Mouse (Mus musculus) lung, postnatal 25 days (tissue): ENCODE measurements at regions not wholly inside any gene's neighbourhood (a gene's known extent, or its start where the extent isn't known, plus 50 kb on each side); places are given as distances from the start of the nearest gene placed in this dataset.

Experiments used
- DNase-seq: peaks from one replicate; pipeline ENCODE4 v3.0.0; 2022; ENCODE audit warnings: low spot score

GRCm38 (mm10) chr9:61226596-61227384, 145.4 kb upstream of the Tle3 start:
- no peak for DNase-seq

DNA sequence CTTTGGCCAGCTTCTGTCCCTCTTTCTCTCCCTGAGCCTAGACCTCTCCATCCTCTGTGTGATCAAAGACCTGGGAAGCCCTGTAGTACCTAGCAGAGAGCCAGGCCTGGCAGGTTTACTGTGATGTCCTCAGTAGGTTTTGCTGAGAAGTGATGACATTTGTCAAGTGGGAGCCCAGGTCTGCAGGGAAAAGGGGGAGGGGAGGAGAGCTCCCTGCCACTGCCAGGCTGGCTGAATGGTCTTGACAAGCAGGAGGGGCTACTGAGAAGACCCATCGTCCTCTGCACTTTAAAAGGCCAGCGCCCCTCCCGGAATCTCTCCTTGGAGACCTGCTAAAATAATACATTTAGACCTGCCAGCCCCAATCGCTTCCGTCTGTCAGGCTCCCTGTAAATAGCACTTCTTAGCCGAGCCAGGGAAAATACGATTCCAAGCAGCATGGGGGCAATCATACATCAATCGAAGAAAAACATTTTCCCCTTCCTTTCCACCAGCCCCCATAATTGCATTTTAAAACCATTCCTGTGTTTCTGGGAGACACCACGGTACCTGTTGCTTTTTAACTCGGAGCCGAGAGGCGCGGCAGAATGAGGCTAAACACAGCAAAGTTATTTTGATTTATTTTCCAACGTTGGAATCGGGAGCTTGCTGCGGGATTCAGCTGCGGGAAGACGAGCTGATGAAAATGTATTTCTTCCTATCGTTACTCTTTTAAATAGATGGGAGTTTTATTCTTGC, 144.5 kb upstream of the Tle3 start:
- DNase-seq = no peak

DNA sequence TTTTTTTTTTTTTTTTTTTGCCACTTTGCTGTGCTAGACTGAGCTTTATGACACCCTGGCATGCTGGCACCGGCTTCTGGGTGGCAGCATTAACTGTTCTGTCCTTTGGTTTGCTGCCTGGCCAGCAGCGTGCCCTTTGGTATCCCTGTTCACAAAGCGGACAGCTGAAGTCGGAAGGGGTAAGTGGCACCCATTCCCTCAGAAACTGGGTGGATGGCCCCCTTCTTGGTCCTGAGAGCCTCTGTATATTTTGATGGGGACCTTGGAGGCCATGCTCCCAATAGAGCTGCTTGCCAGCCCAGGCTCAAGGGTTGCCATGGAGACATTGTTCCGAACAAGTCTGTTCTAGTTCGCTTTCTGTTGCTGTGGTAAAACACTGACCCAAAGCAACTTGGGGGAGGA, 143.9 kb upstream of the Tle3 start:
- DNase-seq = no peak

GRCm38 (mm10) chr9:61230306-61230705, 141.9 kb upstream of the Tle3 start:
- DNase-seq = no peak

- no peak for DNase-seq
Measured at GRCm38 (mm10) chr9:61232630-61233029, 139.5 kb upstream of the Tle3 start.

GRCm38 (mm10) chr9:61233251-61233650, 138.9 kb upstream of the Tle3 start:
- no peak for DNase-seq

- DNase-seq = no peak
Measured at GRCm38 (mm10) chr9:61235653-61236610, 136.2 kb upstream of the Tle3 start.

GRCm38 (mm10) chr9:61238687-61239250, 133.4 kb upstream of the Tle3 start:
- no peak for DNase-seq

DNA sequence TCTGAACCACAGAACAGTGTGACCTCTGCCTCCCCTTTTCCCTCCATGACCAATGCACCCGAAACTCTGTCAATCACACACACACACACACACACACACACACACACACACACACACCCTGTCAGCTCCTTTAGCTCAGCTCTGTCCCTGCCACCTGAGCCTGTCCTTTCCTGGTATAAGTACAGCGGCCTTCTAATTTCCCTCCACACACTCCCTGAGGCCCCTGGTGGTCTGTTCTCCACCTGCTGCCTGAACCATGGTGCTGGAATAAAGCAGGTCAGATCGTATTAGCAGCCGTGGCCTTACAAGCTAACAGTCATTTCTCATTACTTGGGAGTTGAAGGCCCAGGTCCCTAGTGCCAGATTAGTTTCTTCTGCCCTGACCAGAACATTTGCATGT, 132.8 kb upstream of the Tle3 start:
- no peak for DNase-seq

DNA sequence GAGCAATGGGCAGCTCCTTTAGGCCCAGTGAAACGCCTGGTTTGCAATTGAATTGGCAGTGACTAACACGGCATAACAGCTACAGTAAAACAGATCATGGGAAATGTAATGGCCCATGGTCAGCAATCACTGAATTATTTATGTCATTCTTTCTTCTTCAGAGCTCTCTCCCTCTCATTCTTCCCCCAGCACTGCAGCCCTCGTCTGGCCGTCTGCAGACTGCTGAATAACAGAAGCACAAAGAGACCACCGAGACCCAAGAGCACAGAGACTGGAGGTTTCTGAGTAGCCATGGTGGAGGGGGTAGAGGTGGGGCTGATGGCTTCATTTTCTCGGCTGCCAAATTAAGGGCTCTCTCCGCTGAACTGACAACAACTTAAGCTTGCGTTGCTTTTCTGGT, 130.7 kb upstream of the Tle3 start:
- no peak for DNase-seq

GRCm38 (mm10) chr9:61242167-61242860, 129.9 kb upstream of the Tle3 start:
- DNase-seq = no peak

DNA sequence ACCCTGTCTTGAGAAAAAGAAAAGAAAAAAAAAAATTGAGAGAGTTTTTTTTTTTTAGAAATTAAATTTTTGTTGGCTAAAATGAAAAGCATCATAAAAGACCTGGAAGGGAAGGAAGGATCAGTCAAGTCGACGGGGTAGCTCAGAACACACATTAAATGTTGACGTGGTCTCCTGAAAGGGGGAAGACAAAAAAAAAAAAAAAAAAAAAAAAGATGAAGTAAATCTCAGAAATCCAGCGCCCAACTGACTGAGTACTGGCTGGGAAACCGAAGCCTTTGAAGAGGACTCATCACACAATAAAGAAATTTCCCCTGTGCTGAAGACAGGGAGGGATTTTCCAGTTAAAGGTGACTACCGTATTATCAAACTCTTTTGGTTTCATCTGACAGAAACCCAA, 128.9 kb upstream of the Tle3 start:
- DNase-seq = no peak

- DNase-seq = no peak
Measured at GRCm38 (mm10) chr9:61249691-61250425, 122.3 kb upstream of the Tle3 start.

DNA sequence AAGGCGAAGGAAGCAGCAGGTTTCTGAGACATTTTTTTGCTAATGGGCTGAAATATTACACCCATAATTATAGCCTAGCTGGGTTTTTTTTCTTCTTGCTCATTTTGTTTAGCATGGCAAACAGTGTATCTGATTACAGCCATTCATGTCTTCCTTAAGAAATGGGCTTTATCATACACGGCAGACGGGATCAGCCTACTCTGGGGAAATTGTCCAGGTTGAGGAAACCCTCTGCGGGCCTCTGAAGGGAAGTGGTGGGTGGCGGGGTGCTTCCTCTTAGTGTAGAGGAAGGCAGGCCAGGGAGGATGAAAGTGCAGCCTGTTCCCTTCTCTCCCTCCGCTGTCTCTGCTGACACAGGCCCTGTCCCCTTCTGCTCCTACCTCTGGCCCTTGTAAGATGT, 120.6 kb upstream of the Tle3 start:
- DNase-seq = peak; percentile 35

GRCm38 (mm10) chr9:61253761-61254160, 118.4 kb upstream of the Tle3 start:
- no peak for DNase-seq

- DNase-seq = no peak
Measured at GRCm38 (mm10) chr9:61257488-61257887, 114.7 kb upstream of the Tle3 start.

- no peak for DNase-seq
Measured at GRCm38 (mm10) chr9:61258100-61258499, 114.1 kb upstream of the Tle3 start.

- no peak for DNase-seq
Measured at GRCm38 (mm10) chr9:61259421-61260174, 112.6 kb upstream of the Tle3 start.

GRCm38 (mm10) chr9:61261263-61261662, 110.9 kb upstream of the Tle3 start:
- no peak for DNase-seq

GRCm38 (mm10) chr9:61261739-61262333, 110.3 kb upstream of the Tle3 start:
- no peak for DNase-seq
